Mouse (Mus musculus) adipocyte (in vitro differentiated cells): Measurements from ENCODE around the gene Depdc1b.

Experiments used
- DNase-seq: peaks from one replicate; pipeline ENCODE4 v3.0.0-alpha.2; 2016; ENCODE audit warnings: low spot score

The Depdc1b gene

GRCm38 (mm10) chr13:108315702-108316486 lies at the start of gene Depdc1b:
Depdc1b (plus strand) TSS chr13:108316332.
- DNase-seq: peak; percentile 89

GRCm38 (mm10) chr13:108267841-108268634 lies 48.1 kb upstream of the Depdc1b start:
- DNase-seq: no peak

DNA sequence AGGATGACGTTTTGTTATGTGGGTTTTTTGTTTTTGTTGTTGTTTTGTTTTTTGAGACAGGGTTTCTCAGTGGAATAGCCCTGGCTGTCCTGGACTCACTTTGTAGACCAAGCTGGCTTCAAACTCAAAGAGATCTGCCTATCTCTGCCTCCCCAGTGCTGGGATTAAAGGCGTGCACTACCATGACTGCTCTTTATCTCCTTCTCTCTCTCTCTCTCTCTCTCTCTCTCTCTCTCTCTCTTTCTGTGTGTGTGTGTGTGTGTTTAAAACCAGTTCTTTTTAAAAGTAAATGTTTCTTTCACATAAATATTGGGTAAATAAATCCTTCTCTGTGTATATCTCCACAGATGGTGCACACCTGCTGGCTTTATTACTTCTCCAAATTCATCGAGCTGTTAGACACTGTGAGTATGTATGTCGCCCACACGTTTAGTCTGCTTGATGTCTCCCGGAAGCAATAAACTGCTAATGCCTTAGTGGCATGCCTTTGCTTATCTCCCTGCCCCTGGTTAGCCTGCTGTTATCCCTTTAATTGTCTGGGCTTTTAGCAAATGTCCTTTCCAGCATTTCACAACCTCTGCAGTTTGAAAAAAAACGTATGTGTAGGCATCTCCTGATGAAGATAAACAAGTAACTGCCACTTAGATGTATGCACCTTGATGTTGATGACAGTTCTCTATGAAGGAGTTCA lies 44.5 kb upstream of the Depdc1b start:
- DNase-seq: no peak

GRCm38 (mm10) chr13:108272332-108272731 lies 43.8 kb upstream of the Depdc1b start:
- DNase-seq: no peak

DNA sequence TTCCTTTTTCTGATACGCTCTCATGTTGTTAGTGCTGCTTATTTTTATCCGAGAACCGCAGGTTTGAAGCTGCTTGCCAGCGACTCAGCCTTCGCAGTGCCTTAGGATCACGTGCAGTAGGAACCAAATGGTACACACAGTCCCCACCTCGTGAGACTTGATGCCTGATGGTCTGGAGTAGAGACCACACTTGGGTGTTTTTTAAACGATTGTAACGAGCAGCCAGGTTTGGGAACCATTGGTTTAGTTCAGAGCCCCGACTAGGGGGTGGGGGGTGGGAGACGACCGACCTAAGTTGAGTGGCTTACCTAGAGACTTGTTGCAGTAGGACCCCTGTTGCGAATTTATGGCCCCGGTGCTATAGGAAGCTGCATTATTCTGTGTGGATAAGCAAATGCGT lies 43.1 kb upstream of the Depdc1b start:
- no peak for DNase-seq

DNA sequence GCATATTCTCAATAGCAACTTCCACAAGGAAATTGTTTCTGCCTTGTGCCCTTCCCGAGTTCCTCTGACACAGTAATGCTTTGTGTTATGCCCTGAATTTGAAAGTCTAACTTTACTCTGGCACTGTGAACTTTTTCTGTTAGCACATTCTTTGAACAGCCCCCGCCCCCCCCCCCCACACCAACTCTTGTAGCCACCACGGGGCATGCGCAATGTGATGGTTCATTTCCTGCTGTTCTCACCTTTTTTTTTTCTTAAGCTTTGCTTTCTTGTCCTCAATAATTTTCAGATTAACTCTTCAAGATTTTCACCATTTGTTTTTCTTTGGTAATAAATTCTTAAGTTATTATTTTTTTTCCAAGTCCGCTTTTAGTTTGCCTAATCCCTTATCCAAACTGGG lies 42.7 kb upstream of the Depdc1b start:
- DNase-seq: no peak

- peak; percentile 34 for DNase-seq
Measured at GRCm38 (mm10) chr13:108276561-108276960, 39.6 kb upstream of the Depdc1b start.

DNA sequence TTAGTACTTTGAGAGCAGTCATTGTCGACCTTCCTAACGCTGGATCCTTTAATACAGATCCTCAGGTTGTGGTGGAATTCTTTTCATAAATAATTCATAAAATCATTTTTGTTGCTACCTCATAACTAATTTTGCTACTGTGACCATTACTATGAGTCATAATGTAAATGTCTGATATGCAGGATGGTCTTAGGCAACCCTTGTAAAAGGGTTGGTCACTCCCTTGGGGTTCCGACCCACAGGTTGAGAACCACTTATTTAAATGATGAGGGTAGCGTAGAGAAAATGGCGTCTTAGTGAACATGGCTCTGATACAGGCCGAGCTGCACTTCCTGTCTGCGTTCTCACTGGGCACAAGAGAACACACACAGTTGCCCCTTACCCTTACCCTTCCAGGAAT lies 38.8 kb upstream of the Depdc1b start:
- DNase-seq: no peak

GRCm38 (mm10) chr13:108278592-108278991 lies 37.5 kb upstream of the Depdc1b start:
- no peak for DNase-seq

DNA sequence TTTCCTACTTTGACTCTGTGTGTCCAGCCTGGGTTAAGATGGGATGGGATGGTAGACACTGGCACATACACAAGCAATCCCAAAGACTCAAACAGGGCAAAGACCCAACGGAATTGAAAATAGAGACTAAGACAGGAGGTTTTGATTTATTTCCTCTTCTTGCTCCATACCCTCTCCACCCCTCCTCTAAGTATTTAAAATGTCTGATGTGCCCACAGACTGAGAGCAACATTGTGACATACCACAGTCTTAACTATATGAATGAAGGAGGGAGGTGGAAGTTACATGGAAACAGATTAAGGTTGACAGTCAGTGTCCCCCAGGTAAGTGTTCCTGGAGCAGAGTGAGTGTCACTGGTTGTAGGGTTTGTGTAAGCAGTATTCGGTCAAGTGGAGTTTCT lies 31.8 kb upstream of the Depdc1b start:
- no peak for DNase-seq

DNA sequence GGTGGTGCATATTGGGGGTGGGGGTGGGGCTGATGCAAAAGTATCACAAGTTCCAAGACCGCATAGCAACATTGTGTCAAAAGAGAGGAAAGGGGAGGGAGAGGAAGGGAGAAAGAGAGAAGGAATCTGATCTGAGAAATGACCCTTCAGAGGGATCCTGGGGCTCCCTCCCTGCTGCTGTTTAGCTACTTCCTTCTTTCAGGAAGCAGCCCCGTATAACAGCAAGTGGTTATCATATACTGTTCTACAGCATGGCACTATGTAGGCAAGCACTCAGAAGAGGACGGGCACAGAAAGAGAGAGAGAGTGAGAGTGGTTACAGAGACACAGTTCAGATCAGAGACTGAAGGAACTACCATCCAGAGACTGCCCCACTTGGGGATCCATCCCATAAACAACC lies 28.2 kb upstream of the Depdc1b start:
- DNase-seq: no peak

DNA sequence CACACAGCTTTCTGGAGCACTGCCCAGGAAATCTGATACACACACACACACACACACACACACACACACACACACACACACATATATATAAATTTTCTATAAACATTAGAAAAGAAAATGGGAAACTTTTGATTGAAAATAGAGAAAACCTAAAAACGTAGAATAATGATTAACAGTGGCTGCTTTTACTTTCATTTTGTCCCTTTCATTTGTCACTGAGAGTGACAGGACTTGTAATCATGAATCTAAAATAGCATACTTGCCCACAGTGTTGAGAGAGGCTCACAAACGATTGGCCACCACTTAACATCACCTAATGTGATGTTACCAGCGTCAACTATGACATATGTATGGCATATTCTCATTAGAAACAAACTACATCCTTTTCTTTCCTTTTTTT lies 26.7 kb upstream of the Depdc1b start:
- DNase-seq: no peak

DNA sequence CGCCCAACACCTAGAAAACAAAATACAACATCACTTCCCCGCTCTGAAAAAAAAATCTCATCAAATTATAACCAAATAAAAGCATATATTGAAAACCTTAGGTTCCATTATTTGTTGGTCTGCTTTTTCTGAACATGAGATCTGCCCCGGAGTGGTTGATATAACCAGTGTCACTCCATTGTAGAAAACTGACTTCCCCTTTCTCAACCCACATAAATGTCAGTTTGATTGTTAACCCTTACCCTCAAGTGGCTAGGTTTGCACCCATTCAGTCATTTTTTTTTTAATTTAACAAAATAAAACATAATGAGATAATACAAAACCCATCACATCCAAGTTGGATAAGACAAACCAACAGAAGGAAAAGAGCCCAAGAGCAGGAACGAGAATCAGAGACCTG lies 25.8 kb upstream of the Depdc1b start:
- DNase-seq: no peak

DNA sequence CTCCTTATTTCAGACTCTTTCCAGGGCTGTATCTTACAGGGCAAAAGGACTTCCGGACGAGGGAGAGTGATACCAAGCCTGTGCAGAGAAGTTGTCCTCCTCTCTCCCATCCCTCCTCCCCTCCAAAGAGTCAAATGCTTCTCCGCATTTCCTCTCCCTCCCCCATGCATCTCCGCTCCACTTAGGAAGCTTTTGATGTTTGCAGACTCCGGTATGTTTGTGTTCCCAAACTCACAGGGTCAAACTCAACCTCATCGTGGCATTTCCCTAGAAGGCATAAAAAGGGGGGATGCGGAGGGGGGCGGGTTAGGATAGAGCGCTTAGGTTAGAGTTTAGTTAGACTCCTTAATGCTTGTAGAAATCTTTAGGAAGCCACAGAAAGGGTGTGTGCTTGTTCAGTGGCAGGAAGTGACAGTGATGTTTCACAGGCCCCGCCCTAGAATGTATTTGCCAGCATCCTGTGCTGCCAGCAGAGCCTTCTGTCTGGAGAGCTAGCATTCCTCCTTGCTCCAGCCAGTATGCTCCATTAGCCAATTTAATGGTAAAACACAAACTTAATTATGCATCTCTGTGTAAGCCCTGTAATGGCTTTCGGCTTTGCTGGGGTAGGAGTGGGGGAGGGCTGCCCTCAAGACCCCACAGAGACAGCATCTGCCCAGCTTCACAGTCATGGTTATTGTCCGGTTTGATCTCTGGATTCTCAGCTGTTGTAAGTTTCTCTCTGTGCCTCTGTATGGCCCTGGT lies 18.6 kb upstream of the Depdc1b start:
- no peak for DNase-seq

GRCm38 (mm10) chr13:108298241-108298640 lies 17.9 kb upstream of the Depdc1b start:
- no peak for DNase-seq

GRCm38 (mm10) chr13:108300346-108300950 lies 15.7 kb upstream of the Depdc1b start:
- DNase-seq: no peak

DNA sequence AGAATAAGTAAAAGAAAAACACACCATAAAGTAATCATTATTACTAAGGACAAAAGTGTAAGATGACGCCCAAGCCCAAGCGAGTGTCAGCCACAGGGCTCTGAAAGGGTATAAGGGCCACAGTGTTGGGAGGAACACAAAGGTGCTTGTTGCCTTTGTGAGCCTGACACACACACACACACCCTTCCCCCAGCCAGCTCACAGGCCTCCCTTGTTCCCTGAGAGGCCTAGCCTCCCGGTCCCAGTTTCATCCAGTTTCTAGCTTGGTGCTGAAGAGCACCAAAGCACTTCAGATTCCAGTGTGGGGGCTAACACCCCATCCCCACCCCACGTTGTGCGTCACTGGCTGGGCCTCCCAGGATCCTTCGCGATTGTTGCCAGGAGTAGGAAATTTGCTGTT lies 14.7 kb upstream of the Depdc1b start:
- no peak for DNase-seq

- DNase-seq: no peak
Measured at GRCm38 (mm10) chr13:108302957-108303675, 13.0 kb upstream of the Depdc1b start.

DNA sequence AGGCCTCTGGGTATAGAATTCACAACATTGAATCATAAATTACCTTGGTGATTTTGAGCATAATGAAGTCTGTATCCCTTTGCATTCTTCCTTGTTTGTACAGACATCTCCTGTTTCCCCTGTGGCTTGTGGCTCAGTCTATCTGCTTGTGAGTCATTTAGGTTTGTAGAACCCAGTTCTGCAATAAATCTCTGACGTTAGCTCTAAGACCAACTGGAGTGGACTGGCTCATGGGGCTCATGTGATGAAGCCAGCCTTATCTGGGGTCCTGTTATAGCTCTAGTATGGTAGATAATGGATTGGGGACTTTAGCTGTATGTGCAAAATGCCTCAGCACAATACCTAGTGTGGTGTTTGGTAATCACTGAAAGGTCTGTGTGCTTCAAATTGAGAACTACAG lies 12.3 kb upstream of the Depdc1b start:
- no peak for DNase-seq

DNA sequence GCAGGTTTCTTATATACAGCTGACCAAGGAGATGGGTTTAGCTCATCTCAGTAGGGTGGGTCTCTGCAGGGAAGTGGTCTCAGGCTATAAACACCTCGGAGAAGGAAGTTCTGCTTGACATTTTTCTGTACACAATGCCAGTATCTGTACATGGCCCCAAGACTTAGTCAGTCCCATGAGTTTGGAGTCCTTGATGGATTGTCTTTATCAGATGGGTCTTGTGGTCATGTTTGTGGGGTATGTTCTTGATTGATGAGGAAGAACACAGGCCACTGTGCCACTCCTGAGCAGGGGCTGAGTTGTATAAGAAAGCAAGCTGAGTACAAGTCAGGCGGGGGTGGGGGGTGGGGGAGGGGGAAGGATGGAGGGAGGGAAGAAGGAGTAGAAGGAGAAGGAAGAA lies 11.5 kb upstream of the Depdc1b start:
- DNase-seq: no peak

DNA sequence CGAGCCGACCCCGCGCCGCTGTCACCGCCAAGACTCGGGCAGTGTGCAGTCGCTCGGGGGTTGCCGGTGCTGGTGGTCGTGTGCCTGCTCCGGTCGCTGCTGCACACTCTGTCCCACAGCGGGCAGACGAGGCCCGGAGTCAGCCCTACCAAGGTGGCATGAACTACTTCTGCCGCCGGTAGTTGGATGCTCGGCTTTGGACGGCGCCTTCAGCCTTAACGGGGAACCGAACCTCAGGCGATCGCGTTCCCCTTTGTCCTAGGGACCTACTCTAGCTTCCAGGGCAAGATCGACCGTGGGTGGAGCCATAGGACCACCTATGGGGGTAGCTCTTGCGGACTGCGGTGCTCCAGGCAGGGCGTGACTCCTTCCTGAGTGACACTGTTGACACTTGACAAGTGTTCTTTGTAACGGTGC lies 363 bp downstream of the Depdc1b start:
- no peak for DNase-seq
